Mouse (Mus musculus) ES-CJ7 (cell line): ENCODE measurements around the gene Angptl2.

Source experiments
- DNase-seq: peaks from one replicate; pipeline ENCODE4 v3.0.0; 2011; ENCODE audit warnings: low read depth, low spot score

The Angptl2 gene

GRCm38 (mm10) chr2:33270569-33270968 lies 54.7 kb downstream of the Angptl2 start:
- DNase-seq, result no peak

GRCm38 (mm10) chr2:33271511-33271910 lies 55.6 kb downstream of the Angptl2 start:
- no peak for DNase-seq

GRCm38 (mm10) chr2:33272665-33273439 lies 57.0 kb downstream of the Angptl2 start:
- DNase-seq, result no peak

GRCm38 (mm10) chr2:33274719-33275490 lies 59.0 kb downstream of the Angptl2 start:
- no peak for DNase-seq

- no peak for DNase-seq
Measured at GRCm38 (mm10) chr2:33279758-33280157, 63.9 kb downstream of the Angptl2 start.

- no peak for DNase-seq
Measured at GRCm38 (mm10) chr2:33280525-33280924, 64.7 kb downstream of the Angptl2 start.

- DNase-seq, result no peak
Measured at GRCm38 (mm10) chr2:33281807-33282206, 65.9 kb downstream of the Angptl2 start.

GRCm38 (mm10) chr2:33282877-33283276 lies 67.0 kb downstream of the Angptl2 start:
- DNase-seq, result no peak

- DNase-seq, result no peak
Measured at GRCm38 (mm10) chr2:33283674-33284073, 67.8 kb downstream of the Angptl2 start.

GRCm38 (mm10) chr2:33288837-33289236 lies 73.0 kb downstream of the Angptl2 start:
- DNase-seq, result no peak

GRCm38 (mm10) chr2:33290491-33290890 lies 74.6 kb downstream of the Angptl2 start:
- no peak for DNase-seq

- no peak for DNase-seq
Measured at GRCm38 (mm10) chr2:33292057-33292456, 76.2 kb downstream of the Angptl2 start.

GRCm38 (mm10) chr2:33295115-33295514 lies 79.2 kb downstream of the Angptl2 start:
- no peak for DNase-seq
